In the genomic region with DNA sequence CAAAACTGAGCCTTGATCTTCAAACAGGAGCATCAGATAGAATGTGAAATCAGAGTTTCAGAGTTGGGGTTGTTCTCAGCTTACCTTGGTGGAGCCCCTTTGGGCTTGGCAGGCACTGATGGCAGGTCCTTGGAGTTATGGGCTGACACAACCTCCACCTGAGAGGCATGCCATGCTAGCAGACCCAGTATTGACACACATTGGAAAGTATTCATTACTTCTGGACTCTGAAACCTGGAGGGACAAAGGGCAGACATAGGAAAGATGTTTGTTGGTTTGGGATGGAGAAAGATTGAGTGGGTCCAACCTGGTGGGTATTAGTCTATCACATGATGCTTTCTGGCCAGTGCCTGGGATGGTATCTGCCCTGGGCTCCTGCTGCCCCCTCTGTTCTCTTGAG, we compare ENCODE assay signal across 26 mouse cellular contexts. TPM values are rescaled to one million over a fixed set of nuclear protein-coding genes. Genes with fewer than 3 reads are reported as not detected.
"Had no signal": no experiment of that assay in that cellular context is flagged by ENCODE, and none has a peak within 500 bp of the region (broad histone marks: within the 10 kb centered on the region; RNA-seq: fewer than 3 reads in every experiment).

No protein-coding gene starts in this region.

RNA-seq across cellular contexts. Expression of a gene that starts 31.0 kb away (rescaled TPM):
- total RNA-seq: common myeloid progenitor, adult 5-6 weeks; forebrain, postnatal 0 days; gastrocnemius, postnatal 14 days; gastrocnemius, postnatal 25 days; gastrocnemius, postnatal 36 days; granulocyte monocyte progenitor cell, adult 5-6 weeks; heart, adult 18-20 months; heart, adult 2 months; heart, adult 8-10 months had no signal
- polyA plus RNA-seq: cortical plate, adult 2 months; embryonic facial prominence, embryonic 10.5 days; embryonic facial prominence, embryonic 11.5 days; embryonic facial prominence, embryonic 12.5 days; embryonic facial prominence, embryonic 13.5 days; embryonic facial prominence, embryonic 14.5 days; embryonic facial prominence, embryonic 15.5 days; erythroblast, embryonic 14.5 days; forebrain, embryonic 10.5 days; forebrain, embryonic 11.5 days; forebrain, embryonic 12.5 days; forebrain, embryonic 13.5 days; forebrain, embryonic 14.5 days; forebrain, embryonic 15.5 days; forebrain, embryonic 16.5 days; forebrain, postnatal 0 days; frontal cortex, adult 2 months; gonadal fat pad, adult 2 months; heart, adult 2 months had no signal

RNA-seq across cellular contexts. Expression of a gene that starts 59.8 kb away (rescaled TPM):
- total RNA-seq: common myeloid progenitor, adult 5-6 weeks; forebrain, postnatal 0 days; granulocyte monocyte progenitor cell, adult 5-6 weeks had no signal
- polyA plus RNA-seq: embryonic facial prominence, embryonic 10.5 days; embryonic facial prominence, embryonic 11.5 days; erythroblast, embryonic 14.5 days; forebrain, embryonic 10.5 days; forebrain, embryonic 11.5 days; forebrain, embryonic 12.5 days; forebrain, embryonic 13.5 days; forebrain, embryonic 14.5 days; forebrain, embryonic 15.5 days; forebrain, embryonic 16.5 days had no signal
